ENCODE assay signal across 24 mouse cellular contexts in the genomic region with DNA sequence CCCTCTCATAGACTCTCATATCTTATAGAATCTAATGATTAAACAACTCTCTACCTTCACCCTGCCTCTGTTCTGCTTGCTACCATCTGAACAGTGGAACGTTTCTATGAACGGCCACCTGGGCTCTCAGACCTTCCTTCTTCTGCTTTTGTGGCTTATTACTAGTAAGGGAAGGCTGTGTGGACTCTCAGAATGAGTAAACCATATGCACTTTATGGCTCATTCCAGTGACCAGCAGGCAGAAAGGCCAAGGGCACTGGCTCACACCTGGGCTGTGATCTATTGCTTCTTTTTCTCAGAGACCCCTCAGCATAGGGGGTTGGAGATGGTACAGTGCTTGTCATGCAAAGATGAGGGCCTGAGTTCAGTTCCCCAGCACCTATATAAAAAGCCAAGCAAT. TPM values are rescaled to one million over a fixed set of nuclear protein-coding genes. Genes with fewer than 3 reads are reported as not detected.
DNase-seq lines count a peak whose midpoint lies in the region; TF ChIP-seq lines count a peak whose summit lies in the region.
"Had no signal": no experiment of that assay in that cellular context is flagged by ENCODE, and none has a peak within 500 bp of the region (broad histone marks: within the 10 kb centered on the region; RNA-seq: fewer than 3 reads in every experiment).

No protein-coding gene starts in this region.

- TF ChIP-seq CTCF in thymus, adult 2 months (IDR thresholded peaks at IDR 0.05; ENCODE audit: borderline replicate concordance, control insufficient read depth, extremely low read depth, insufficient read depth, low read length, poor library complexity): no peak

- H3K79me2 ChIP-seq in macrophage (ENCODE audit: inconsistent target): no peaks in the 10 kb centered on the region

- H3K36me3 ChIP-seq in macrophage (ENCODE audit: inconsistent target): no peaks in the 10 kb centered on the region
- no peaks in the 10 kb centered on the region for H3K36me3 ChIP-seq in megakaryocyte, embryonic 14.5 days (replicated peaks; ENCODE audit: low read length)
- H3K36me3 ChIP-seq in thymus, adult 2 months (ENCODE audit: control insufficient read depth, insufficient read depth, low read length): no peaks in the 10 kb centered on the region
- H3K36me3 ChIP-seq in heart, embryonic 10.5 days: no peaks in the 10 kb centered on the region
- H3K36me3 ChIP-seq: embryonic facial prominence, embryonic 10.5 days; embryonic facial prominence, embryonic 12.5 days; G1E had no signal

- H3K4me3 ChIP-seq in macrophage (ENCODE audit: inconsistent target): no peak overlapping the region
- peak overlapping the region; percentile 77 for H3K4me3 ChIP-seq in megakaryocyte, embryonic 14.5 days (replicated peaks)
- no peak overlapping the region for H3K4me3 ChIP-seq in thymus, adult 2 months (ENCODE audit: control insufficient read depth, insufficient read depth, low read length)
- no peak overlapping the region for H3K4me3 ChIP-seq in heart, embryonic 10.5 days
- H3K4me3 ChIP-seq: embryonic facial prominence, embryonic 10.5 days; embryonic facial prominence, embryonic 12.5 days had no signal

- WGBS in macrophage (ENCODE audit: missing documents): 13% methylated on average over 2 of the region's 2 CpGs
- 19% methylated on average over 2 of the region's 2 CpGs for WGBS in thymus, adult 2 months
- WGBS in heart, embryonic 10.5 days: 82% methylated on average over 2 of the region's 2 CpGs

- H3K4me1 ChIP-seq in megakaryocyte, embryonic 14.5 days: peaks cover 10% of the 10 kb centered on the region; the same call in 1 of the 2 replicates
- H3K4me1 ChIP-seq in thymus, adult 2 months (replicated peaks; ENCODE audit: control insufficient read depth, insufficient read depth, low read length): no peaks in the 10 kb centered on the region
- H3K4me1 ChIP-seq in heart, embryonic 10.5 days: peaks cover 9% of the 10 kb centered on the region; the same call in 1 of the 2 replicates

- peak overlapping the region; percentile 80 for H3K27ac ChIP-seq in macrophage
- no peak overlapping the region for H3K27ac ChIP-seq in thymus, adult 2 months (ENCODE audit: control insufficient read depth, insufficient read depth, low read length)
- no peak overlapping the region for H3K27ac ChIP-seq in heart, embryonic 10.5 days
- H3K27ac ChIP-seq: embryonic facial prominence, embryonic 10.5 days; embryonic facial prominence, embryonic 12.5 days had no signal

- H3K27me3 ChIP-seq in megakaryocyte, embryonic 14.5 days (replicated peaks): peaks cover 36% of the 10 kb centered on the region
- no peaks in the 10 kb centered on the region for H3K27me3 ChIP-seq in thymus, adult 2 months (ENCODE audit: control insufficient read depth, insufficient read depth, low read length)
- peaks cover 7% of the 10 kb centered on the region; the same call in 1 of the 2 replicates for H3K27me3 ChIP-seq in heart, embryonic 10.5 days (ENCODE audit: insufficient read depth, poor library complexity, severe bottlenecking)
- H3K27me3 ChIP-seq: embryonic facial prominence, embryonic 12.5 days had no signal

- DNase-seq in A20 (ENCODE audit: low read depth, low spot score): peak; percentile 91
- no peak for DNase-seq in layer of hippocampus, adult 18-20 months (ENCODE audit: low spot score in 2 of 2)
- DNase-seq in thymus, adult 2 months: no peak
- no peak for DNase-seq in heart, embryonic 10.5 days (ENCODE audit: low spot score)
- DNase-seq: adrenal gland, adult 2 months; adrenal gland, postnatal 10 days; adrenal gland, postnatal 25 days; cerebellum, adult 11 months; cerebellum, adult 18-20 months; cerebellum, adult 9-10 months; cerebellum, postnatal 10 days; cerebellum, postnatal 25 days had no signal

- 0 out of 2 replicates have a peak, but pooled peaks cover 5% of the 10 kb centered on the region for H3K9me3 ChIP-seq in megakaryocyte, embryonic 14.5 days
- no peaks in the 10 kb centered on the region for H3K9me3 ChIP-seq in heart, embryonic 10.5 days
- H3K9me3 ChIP-seq: embryonic facial prominence, embryonic 12.5 days had no signal

- TF ChIP-seq POLR2A in thymus, adult 2 months (IDR thresholded peaks at IDR 0.05; ENCODE audit: control insufficient read depth, extremely low read depth, insufficient read depth, low read length, poor library complexity): no peak

RNA-seq across cellular contexts. Expression of a gene that starts 15.4 kb away (rescaled TPM):
- 1 to 10 TPM in 3 of 26 experiments, under 1 TPM in 10, not detected in 13; 0.36 to 1.7 (median 0.81) TPM for total RNA-seq in macrophage (2018; cell fraction: chromatin; rRNA removed)
- 1 to 10 TPM in 6 of 26 experiments, under 1 TPM in 20; 0.53 to 1.4 (median 0.88) TPM for total RNA-seq in macrophage (2018; cell fraction: cytosol; rRNA removed)
- 1 to 10 TPM in 4 of 26 experiments, under 1 TPM in 19, not detected in 3; 0.23 to 1.5 (median 0.68) TPM for total RNA-seq in macrophage (2018; cell fraction: nucleus; rRNA removed)
- 0.43 to 1.1 TPM (median 0.64 TPM) in 3 replicates for polyA plus RNA-seq in macrophage (2018)
- 8.4 and 19.8 TPM in 2 replicates for polyA plus RNA-seq in megakaryocyte, embryonic 14.5 days (2012; ENCODE audit: insufficient read depth, low replicate concordance)
- total RNA-seq in layer of hippocampus, adult 18-20 months (2021): 1 to 10 TPM; 3.7 to 4.2 TPM
- 15.1 and 18.3 TPM in 2 replicates for polyA plus RNA-seq in thymus, adult 2 months (2012; rRNA removed)
- 2.2 and 2.6 TPM in 2 replicates for polyA plus RNA-seq in heart, embryonic 10.5 days (2016; fragmentation: Nextera tagmentation; extraction: Ambion mirVana)

RNA-seq across cellular contexts. Expression of a gene that starts 27.2 kb away (rescaled TPM):
- total RNA-seq in macrophage (2018; cell fraction: chromatin; rRNA removed): 100 to 1,000 TPM in 23 of 26 experiments, 10 to 100 TPM in 3; 48.1 to 568 (median 332) TPM
- 100 to 1,000 TPM in 6 of 26 experiments, 10 to 100 TPM in 20; 54.6 to 145 (median 88.2) TPM for total RNA-seq in macrophage (2018; cell fraction: cytosol; rRNA removed)
- total RNA-seq in macrophage (2018; cell fraction: nucleus; rRNA removed): 100 to 1,000 TPM in 24 of 26 experiments, 10 to 100 TPM in 2; 52.4 to 465 (median 283) TPM
- polyA plus RNA-seq in macrophage (2018): 76.9 to 122 TPM (median 90.4 TPM) in 3 replicates
- 1.2 and 3.4 TPM in 2 replicates for polyA plus RNA-seq in megakaryocyte, embryonic 14.5 days (2012; ENCODE audit: insufficient read depth, low replicate concordance)
- total RNA-seq in layer of hippocampus, adult 18-20 months (2021): under 1 TPM; 0.45 to 0.51 TPM
- 8.4 and 10.4 TPM in 2 replicates for polyA plus RNA-seq in thymus, adult 2 months (2012; rRNA removed)
- polyA plus RNA-seq in heart, embryonic 10.5 days (2016; fragmentation: Nextera tagmentation; extraction: Ambion mirVana): 0.08 and 0.27 TPM in 2 replicates
- polyA plus RNA-seq: C2C12; embryonic facial prominence, embryonic 10.5 days; forebrain, embryonic 11.5 days; forebrain, embryonic 14.5 days; G1E; Patski had no signal

RNA-seq across cellular contexts. Expression of a gene that starts 44.7 kb away (rescaled TPM):
- total RNA-seq in macrophage (2018; cell fraction: chromatin; rRNA removed): 1 to 10 TPM in 13 of 26 experiments, not detected in 13; 1.1 to 5.0 (median 2.8) TPM
- total RNA-seq in macrophage (2018; cell fraction: cytosol; rRNA removed): 10 to 100 TPM in 13 of 26 experiments, under 1 TPM in 13; 0.13 to 26.6 (median 5.3) TPM
- 10 to 100 TPM in 7 of 26 experiments, 1 to 10 TPM in 7, under 1 TPM in 3, not detected in 9; 0.28 to 30.9 (median 9.5) TPM for total RNA-seq in macrophage (2018; cell fraction: nucleus; rRNA removed)
- 0.23 to 1.8 TPM (median 0.40 TPM) in 3 replicates for polyA plus RNA-seq in macrophage (2018)
- not detected in 2 replicates for polyA plus RNA-seq in megakaryocyte, embryonic 14.5 days (2012; ENCODE audit: insufficient read depth, low replicate concordance)
- total RNA-seq in layer of hippocampus, adult 18-20 months (2021): not detected
- polyA plus RNA-seq in thymus, adult 2 months (2012; rRNA removed): 0.12 TPM in 1 of 2 replicates, not detected in the other
- polyA plus RNA-seq in heart, embryonic 10.5 days (2016; fragmentation: Nextera tagmentation; extraction: Ambion mirVana): 0.09 and 0.26 TPM in 2 replicates
- total RNA-seq: G1E had no signal
- polyA plus RNA-seq: adrenal gland, adult 2 months; brain, embryonic 14.5 days; C2C12; embryonic facial prominence, embryonic 10.5 days; forebrain, embryonic 11.5 days; forebrain, embryonic 14.5 days; forebrain, embryonic 16.5 days; G1E had no signal

RNA-seq across cellular contexts. Expression of a gene that starts 56.5 kb away (rescaled TPM):
- total RNA-seq in macrophage (2018; cell fraction: chromatin; rRNA removed): 100 to 1,000 TPM in 8 of 26 experiments, 10 to 100 TPM in 18; 30.3 to 205 (median 67.7) TPM
- total RNA-seq in macrophage (2018; cell fraction: cytosol; rRNA removed): 100 to 1,000 TPM; 153 to 311 (median 221) TPM
- total RNA-seq in macrophage (2018; cell fraction: nucleus; rRNA removed): 100 to 1,000 TPM in 15 of 26 experiments, 10 to 100 TPM in 11; 74.2 to 183 (median 104) TPM
- 158 to 302 TPM (median 169 TPM) in 3 replicates for polyA plus RNA-seq in macrophage (2018)
- 123 and 223 TPM in 2 replicates for polyA plus RNA-seq in megakaryocyte, embryonic 14.5 days (2012; ENCODE audit: insufficient read depth, low replicate concordance)
- total RNA-seq in layer of hippocampus, adult 18-20 months (2021): 10 to 100 TPM; 66.9 to 70.4 TPM
- 202 and 207 TPM in 2 replicates for polyA plus RNA-seq in thymus, adult 2 months (2012; rRNA removed)
- polyA plus RNA-seq in heart, embryonic 10.5 days (2016; fragmentation: Nextera tagmentation; extraction: Ambion mirVana): 29.5 and 74.6 TPM in 2 replicates

RNA-seq across cellular contexts. Expression of a gene that starts 58.4 kb away (rescaled TPM):
- 100 to 1,000 TPM in 5 of 26 experiments, 10 to 100 TPM in 21; 11.0 to 163 (median 62.6) TPM for total RNA-seq in macrophage (2018; cell fraction: chromatin; rRNA removed)
- 100 to 1,000 TPM; 372 to 721 (median 507) TPM for total RNA-seq in macrophage (2018; cell fraction: cytosol; rRNA removed)
- total RNA-seq in macrophage (2018; cell fraction: nucleus; rRNA removed): 100 to 1,000 TPM in 25 of 26 experiments, 10 to 100 TPM in 1; 38.0 to 419 (median 221) TPM
- 341 to 1,001 TPM (median 699 TPM) in 3 replicates for polyA plus RNA-seq in macrophage (2018)
- polyA plus RNA-seq in megakaryocyte, embryonic 14.5 days (2012; ENCODE audit: insufficient read depth, low replicate concordance): 1.1 TPM in 1 of 2 replicates, not detected in the other
- total RNA-seq in layer of hippocampus, adult 18-20 months (2021): 1 to 10 TPM in 1 of 2 experiments, not detected in 1; 1.8 TPM
- 41.5 and 45.3 TPM in 2 replicates for polyA plus RNA-seq in thymus, adult 2 months (2012; rRNA removed)
- not detected in 2 replicates for polyA plus RNA-seq in heart, embryonic 10.5 days (2016; fragmentation: Nextera tagmentation; extraction: Ambion mirVana)
- polyA plus RNA-seq: C2C12; embryonic facial prominence, embryonic 10.5 days; embryonic facial prominence, embryonic 12.5 days; embryonic facial prominence, embryonic 14.5 days; forebrain, embryonic 11.5 days; forebrain, embryonic 14.5 days; forebrain, embryonic 16.5 days; G1E; Patski had no signal
